Mouse (Mus musculus) frontal cortex, postnatal 36 days (tissue): ENCODE measurements around the gene Nuak2.

ENCODE experiments used
- DNase-seq, 2 experiments: peaks; one replicate each; pipeline ENCODE4 v3.0.0; 2022; ENCODE audit warnings: low spot score in 2 of 2

Nuak2 gene

GRCm38 (mm10) chr1:132377811-132378210, 61.9 kb downstream of the Nuak2 start:
- DNase-seq, result no peak

DNA sequence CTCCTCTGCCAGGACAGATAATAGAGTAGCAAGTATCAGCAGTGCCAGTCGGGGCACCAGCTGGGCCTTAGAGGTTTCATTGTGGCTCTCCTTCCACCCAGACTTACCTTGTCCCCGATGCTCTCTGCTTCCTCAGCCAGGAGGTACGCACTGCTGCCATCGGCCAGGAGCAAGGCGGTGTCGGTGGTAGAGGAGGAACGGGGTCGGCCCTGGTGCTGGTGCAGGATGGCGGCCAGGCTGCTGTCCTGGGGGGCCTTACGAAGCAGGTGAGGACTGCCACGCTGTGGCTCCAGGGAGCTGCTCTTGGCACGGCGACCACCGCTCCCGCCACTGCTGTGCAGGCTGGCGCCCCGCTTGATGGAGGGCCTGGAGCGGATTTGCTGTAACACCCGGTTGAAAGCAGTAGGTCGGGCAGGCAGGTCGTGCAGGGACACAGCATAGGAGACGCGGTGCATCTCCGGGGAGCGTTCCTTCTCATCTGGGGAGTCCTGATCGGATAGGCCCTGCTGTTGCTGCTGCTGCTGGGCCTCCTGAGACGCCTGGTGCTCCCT, 64.7 kb downstream of the Nuak2 start:
- DNase-seq, result no peak

DNA sequence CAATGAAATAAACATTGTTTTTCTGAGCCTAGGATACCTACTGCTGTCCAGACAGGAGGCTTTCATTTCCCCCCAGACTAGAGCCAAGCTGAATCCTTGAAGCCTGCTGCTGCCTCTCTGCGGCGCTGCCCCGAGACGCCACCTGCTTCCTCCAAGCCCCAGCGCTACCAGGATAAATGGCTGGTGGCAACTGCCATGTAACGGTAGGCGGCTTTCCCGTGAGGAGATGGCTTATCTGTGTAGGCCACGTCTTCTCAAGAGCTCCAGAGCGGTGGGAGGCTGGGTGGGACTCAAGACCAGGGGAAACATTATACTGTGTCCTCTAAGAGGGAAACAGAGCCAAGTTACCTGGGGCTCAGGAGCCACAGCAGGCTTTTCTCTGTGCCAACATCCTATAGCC, 66.0 kb downstream of the Nuak2 start:
- DNase-seq, result no peak
